Mouse (Mus musculus): ENCODE measurements around the gene Foxf2. TPM values are rescaled to one million over a fixed set of nuclear protein-coding genes. Genes with fewer than 3 reads are reported as not detected.

Gene Foxf2
- polyA plus RNA-seq, 2 experiments, result 5.0 to 12.8 TPM

DNA sequence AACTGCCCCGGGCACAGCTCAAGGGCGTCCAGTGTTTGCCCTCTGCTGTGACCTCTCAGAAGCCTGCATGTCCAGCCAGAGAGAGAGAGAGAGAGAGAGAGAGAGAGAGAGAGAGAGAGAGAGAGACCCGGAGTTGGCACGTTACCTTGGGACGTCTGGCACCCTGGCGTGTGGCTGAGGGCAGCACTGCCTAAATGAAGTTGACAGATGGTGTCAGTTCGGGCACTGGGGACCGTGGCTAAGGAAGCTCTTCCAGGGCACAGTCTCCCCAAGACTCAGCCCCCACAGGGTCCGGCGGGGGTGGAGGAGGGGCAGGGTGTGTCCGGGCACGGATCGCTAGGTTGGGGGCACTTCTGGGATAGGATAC lies 667 bp upstream of the Foxf2 start:
- peaks cover 100% of the 10 kb centered on the region for H3K27me3 ChIP-seq (ENCODE audit: control insufficient read depth, insufficient read depth, low read length)
- H3K4me3 ChIP-seq (replicated peaks; ENCODE audit: low read length), result peak overlapping the region; percentile 49
- WGBS, result 0% methylated on average over 13 of the region's 13 CpGs
- TF ChIP-seq POLR2A (IDR thresholded peaks at IDR 0.05; ENCODE audit: borderline replicate concordance, extremely low read depth, insufficient read depth, insufficient read length), result no peak
- peaks cover 23% of the 10 kb centered on the region for H3K4me1 ChIP-seq (ENCODE audit: control insufficient read depth, insufficient read depth, low read length)
- no peaks in the 10 kb centered on the region for H3K9me3 ChIP-seq (ENCODE audit: control insufficient read depth, low read length)
- DNase-seq (ENCODE audit: low spot score) (no peak), ATAC-seq (ENCODE audit: low FRiP score, low read depth) (no peak)
- peak overlapping the region; percentile 61; the same call in 1 of the 2 replicates for H3K9ac ChIP-seq (ENCODE audit: low read depth, low read length, severe bottlenecking)
- peak overlapping the region; percentile 96 for H3K4me2 ChIP-seq (replicated peaks; ENCODE audit: low read depth, low read length, severe bottlenecking)
- no peaks in the 10 kb centered on the region for H3K36me3 ChIP-seq (ENCODE audit: control insufficient read depth, insufficient read depth, low read length)
- H3K27ac ChIP-seq (replicated peaks; ENCODE audit: low read depth, low read length), result no peak overlapping the region; the same call in 1 of the 2 replicates

DNA sequence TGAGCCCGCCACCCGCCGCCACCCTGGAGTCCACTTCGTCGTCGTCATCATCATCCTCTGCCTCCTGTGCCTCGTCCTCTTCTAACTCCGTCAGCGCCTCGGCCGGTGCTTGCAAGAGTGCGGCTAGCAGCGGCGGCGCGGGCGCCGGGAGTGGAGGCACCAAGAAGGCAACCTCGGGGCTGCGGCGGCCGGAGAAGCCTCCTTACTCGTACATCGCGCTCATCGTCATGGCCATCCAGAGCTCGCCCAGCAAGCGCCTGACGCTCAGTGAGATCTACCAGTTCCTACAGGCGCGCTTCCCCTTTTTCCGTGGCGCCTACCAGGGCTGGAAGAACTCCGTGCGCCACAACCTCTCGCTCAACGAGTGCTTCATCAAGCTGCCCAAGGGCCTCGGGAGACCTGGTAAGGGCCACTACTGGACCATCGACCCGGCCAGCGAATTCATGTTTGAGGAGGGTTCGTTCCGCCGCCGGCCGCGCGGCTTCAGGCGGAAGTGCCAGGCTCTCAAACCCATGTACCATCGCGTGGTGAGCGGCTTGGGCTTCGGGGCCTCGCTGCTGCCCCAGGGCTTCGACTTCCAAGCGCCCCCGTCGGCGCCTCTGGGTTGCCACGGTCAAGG lies 676 bp downstream of the Foxf2 start:
- TF ChIP-seq POLR2A (IDR thresholded peaks at IDR 0.05; ENCODE audit: borderline replicate concordance, extremely low read depth, insufficient read depth, insufficient read length), result no peak
- Histone ChIP-seq H3K27me3 (ENCODE audit: control insufficient read depth, insufficient read depth, low read length) (peaks cover 100% of the 10 kb centered on the region), H3K4me3 (replicated peaks; ENCODE audit: low read length) (peak overlapping the region; percentile 49)

DNA sequence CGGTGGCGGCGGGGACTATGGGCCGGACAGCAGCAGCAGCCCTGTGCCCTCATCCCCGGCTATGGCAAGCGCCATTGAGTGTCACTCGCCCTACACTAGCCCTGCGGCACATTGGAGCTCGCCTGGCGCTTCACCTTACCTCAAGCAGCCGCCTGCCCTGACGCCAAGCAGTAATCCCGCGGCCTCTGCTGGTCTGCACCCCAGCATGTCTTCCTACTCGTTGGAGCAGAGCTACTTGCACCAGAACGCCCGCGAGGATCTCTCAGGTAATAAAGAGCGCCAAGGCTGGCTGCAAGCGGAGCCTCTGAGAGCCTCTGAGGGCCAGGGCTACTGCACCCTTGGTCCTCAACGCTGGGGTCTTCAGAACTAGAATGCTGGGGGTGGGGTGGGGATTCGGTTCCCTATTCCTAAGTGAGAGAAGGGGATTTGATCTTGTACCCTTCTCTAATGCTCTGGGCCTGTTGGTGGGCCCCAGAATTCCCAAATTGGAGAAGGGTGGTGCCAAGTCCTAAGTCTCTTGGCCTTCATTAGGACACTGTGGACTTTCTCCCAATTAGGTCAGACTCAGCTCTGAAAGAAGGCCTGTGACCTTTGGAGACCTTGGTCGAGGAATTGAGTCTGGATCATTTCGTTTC lies 1.5 kb downstream of the Foxf2 start:
- Histone ChIP-seq H3K4me3 (replicated peaks; ENCODE audit: low read length) (peak overlapping the region; percentile 49), H3K36me3 (ENCODE audit: control insufficient read depth, insufficient read depth, low read length) (no peaks in the 10 kb centered on the region), H3K4me2 (replicated peaks; ENCODE audit: low read depth, low read length, severe bottlenecking) (peak overlapping the region; percentile 96), H3K27ac (replicated peaks; ENCODE audit: low read depth, low read length) (no peak overlapping the region), H3K4me1 (ENCODE audit: control insufficient read depth, insufficient read depth, low read length) (peaks cover 21% of the 10 kb centered on the region), H3K9ac (ENCODE audit: low read depth, low read length, severe bottlenecking) (peak overlapping the region; percentile 61), H3K9me3 (ENCODE audit: control insufficient read depth, low read length) (no peaks in the 10 kb centered on the region), H3K27me3 (ENCODE audit: control insufficient read depth, insufficient read depth, low read length) (peaks cover 100% of the 10 kb centered on the region)
- WGBS, result 2% methylated on average over 22 of the region's 24 CpGs
- no peak for TF ChIP-seq POLR2A (IDR thresholded peaks at IDR 0.05; ENCODE audit: borderline replicate concordance, extremely low read depth, insufficient read depth, insufficient read length)
- no peak for ATAC-seq (ENCODE audit: low FRiP score, low read depth)
- no peak for DNase-seq (ENCODE audit: low spot score)

More for the DNA sequence above, 676 bp downstream of the Foxf2 start:
- H3K4me1 ChIP-seq (ENCODE audit: control insufficient read depth, insufficient read depth, low read length), result peaks cover 21% of the 10 kb centered on the region
- peak overlapping the region; percentile 96 for H3K4me2 ChIP-seq (replicated peaks; ENCODE audit: low read depth, low read length, severe bottlenecking)
- H3K9ac ChIP-seq (ENCODE audit: low read depth, low read length, severe bottlenecking), result peak overlapping the region; percentile 61
- H3K27ac ChIP-seq (replicated peaks; ENCODE audit: low read depth, low read length), result no peak overlapping the region
- no peak for ATAC-seq (ENCODE audit: low FRiP score, low read depth)
- under 1% methylated on average over 44 of the region's 60 CpGs for WGBS
- H3K36me3 ChIP-seq (ENCODE audit: control insufficient read depth, insufficient read depth, low read length), result no peaks in the 10 kb centered on the region
- no peaks in the 10 kb centered on the region for H3K9me3 ChIP-seq (ENCODE audit: control insufficient read depth, low read length)
- peak; percentile 23 for DNase-seq (ENCODE audit: low spot score)

DNA sequence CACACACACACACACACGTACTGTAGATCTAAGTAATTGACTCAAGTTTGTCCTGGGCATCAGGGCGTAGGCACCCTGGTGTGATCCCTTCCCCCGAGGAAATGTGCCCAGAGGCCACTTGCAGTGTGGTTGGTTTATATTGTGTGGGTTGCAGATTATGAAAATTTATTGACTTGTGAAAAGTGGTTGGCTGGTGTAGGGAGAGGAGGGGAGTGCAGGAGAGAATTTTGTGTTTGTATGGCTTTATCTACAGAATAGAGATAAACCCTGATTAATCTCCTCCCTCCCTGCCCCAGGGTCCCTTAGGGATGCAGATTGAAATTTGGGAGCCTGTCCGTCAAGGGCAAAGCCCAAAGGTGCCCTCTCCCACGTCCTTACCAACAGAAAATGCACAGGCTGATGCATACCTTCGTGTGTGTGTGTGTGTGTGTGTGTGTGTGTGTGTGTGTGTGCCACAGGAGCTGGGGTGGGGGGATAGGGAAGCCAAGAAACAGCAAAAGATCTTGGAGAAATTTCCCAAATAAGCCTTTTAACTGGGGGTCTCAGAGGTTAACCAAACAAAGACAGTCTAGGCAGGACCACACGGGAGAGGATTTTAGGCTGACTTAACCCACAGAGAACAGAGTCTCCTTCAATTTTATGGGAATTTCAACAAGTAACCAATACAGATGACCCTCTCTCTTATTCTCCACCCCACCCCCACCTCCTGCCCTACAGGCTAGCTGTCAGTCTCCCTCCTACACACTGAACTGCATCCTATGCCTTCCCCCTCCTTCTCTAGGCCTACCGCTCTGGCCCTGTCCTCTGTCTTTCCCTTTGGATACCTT lies 2.5 kb downstream of the Foxf2 start:
- Histone ChIP-seq H3K4me3 (replicated peaks; ENCODE audit: low read length) (peak overlapping the region; percentile 49), H3K36me3 (ENCODE audit: control insufficient read depth, insufficient read depth, low read length) (no peaks in the 10 kb centered on the region), H3K9me3 (ENCODE audit: control insufficient read depth, low read length) (no peaks in the 10 kb centered on the region), H3K27ac (replicated peaks; ENCODE audit: low read depth, low read length) (no peak overlapping the region), H3K9ac (ENCODE audit: low read depth, low read length, severe bottlenecking) (peak overlapping the region; percentile 21; the same call in 1 of the 2 replicates), H3K27me3 (ENCODE audit: control insufficient read depth, insufficient read depth, low read length) (peaks cover 93% of the 10 kb centered on the region), H3K4me1 (ENCODE audit: control insufficient read depth, insufficient read depth, low read length) (peaks cover 21% of the 10 kb centered on the region), H3K4me2 (replicated peaks; ENCODE audit: low read depth, low read length, severe bottlenecking) (peak overlapping the region; percentile 62; the same call in 1 of the 2 replicates)
- 18% methylated on average over 8 of the region's 8 CpGs for WGBS
- TF ChIP-seq POLR2A (IDR thresholded peaks at IDR 0.05; ENCODE audit: borderline replicate concordance, extremely low read depth, insufficient read depth, insufficient read length), result no peak
- DNase-seq (ENCODE audit: low spot score), result no peak
- ATAC-seq (ENCODE audit: low FRiP score, low read depth), result no peak

DNA sequence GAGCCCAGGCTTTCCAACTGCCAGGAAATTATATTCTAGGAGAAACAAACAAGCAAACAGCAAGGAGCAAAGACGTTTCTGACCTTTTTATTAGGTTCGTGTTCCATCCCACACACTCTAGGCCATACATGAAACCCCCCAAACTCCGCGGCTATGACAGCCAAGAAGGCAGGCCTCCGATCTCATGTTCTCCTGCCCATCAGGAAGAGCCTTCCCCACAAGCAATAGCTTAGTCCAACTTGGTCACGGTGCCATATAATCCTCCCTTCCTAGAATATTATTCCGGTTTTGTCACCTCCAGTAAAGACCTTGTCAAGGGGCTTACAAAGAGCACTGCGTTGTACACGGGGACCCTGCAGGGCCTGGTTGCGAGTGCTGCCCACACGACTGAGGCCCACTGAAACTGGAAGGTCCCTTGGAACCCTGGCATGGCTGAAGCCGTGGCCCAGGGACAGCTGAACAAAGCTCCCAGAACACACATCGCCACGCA lies 3.1 kb downstream of the Foxf2 start:
- DNase-seq (ENCODE audit: low spot score), result no peak
- H3K4me2 ChIP-seq (replicated peaks; ENCODE audit: low read depth, low read length, severe bottlenecking), result peak overlapping the region; percentile 62
- 16% methylated on average over 14 of the region's 14 CpGs for WGBS
- H3K4me3 ChIP-seq (replicated peaks; ENCODE audit: low read length), result peak overlapping the region; percentile 49
- ATAC-seq (ENCODE audit: low FRiP score, low read depth), result no peak
- no peak overlapping the region for H3K27ac ChIP-seq (replicated peaks; ENCODE audit: low read depth, low read length)
- TF ChIP-seq POLR2A (IDR thresholded peaks at IDR 0.05; ENCODE audit: borderline replicate concordance, extremely low read depth, insufficient read depth, insufficient read length), result no peak
- H3K9ac ChIP-seq (ENCODE audit: low read depth, low read length, severe bottlenecking), result peak overlapping the region; percentile 50; the same call in 1 of the 2 replicates
- no peaks in the 10 kb centered on the region for H3K9me3 ChIP-seq (ENCODE audit: control insufficient read depth, low read length)
- peaks cover 21% of the 10 kb centered on the region for H3K4me1 ChIP-seq (ENCODE audit: control insufficient read depth, insufficient read depth, low read length)
- H3K36me3 ChIP-seq (ENCODE audit: control insufficient read depth, insufficient read depth, low read length), result no peaks in the 10 kb centered on the region
- H3K27me3 ChIP-seq (ENCODE audit: control insufficient read depth, insufficient read depth, low read length), result peaks cover 86% of the 10 kb centered on the region

Measured in limb, embryonic 14.5 days (tissue).